Mouse (Mus musculus): Measurements from ENCODE around the gene Fahd2a. TPM values are rescaled to one million over a fixed set of nuclear protein-coding genes. Genes with fewer than 3 reads are reported as not detected.

Fahd2a gene
- polyA plus RNA-seq, 1 experiment from 2014 or later = 39.0 TPM

- Histone ChIP-seq H3K27ac (ENCODE audit: low read length) (no peak overlapping the region), H3K27me3 (ENCODE audit: insufficient read depth, low read length) (no peaks in the 10 kb centered on the region), H3K4me2 (replicated peaks; ENCODE audit: low read depth, low read length) (no peak overlapping the region), H3K9me3 (ENCODE audit: low read length) (no peaks in the 10 kb centered on the region), H3K36me3 (ENCODE audit: insufficient read depth, low read length) (no peaks in the 10 kb centered on the region), H3K9ac (replicated peaks; ENCODE audit: low read length) (no peak overlapping the region), H3K4me1 (ENCODE audit: insufficient read depth, low read length) (peaks cover 5% of the 10 kb centered on the region; the same call in 1 of the 2 replicates), H3K4me3 (ENCODE audit: low read length) (no peak overlapping the region)
- peak; percentile 70; the same call in 1 of the 2 replicates for ATAC-seq (ENCODE audit: low FRiP score, low TSS enrichment)
- 78% methylated on average over 7 of the region's 7 CpGs for WGBS
Measured at GRCm38 (mm10) chr2:127398738-127399137, 45.6 kb downstream of the Fahd2a start.

- H3K27ac ChIP-seq (ENCODE audit: low read length) = no peak overlapping the region
- H3K27me3 ChIP-seq (ENCODE audit: insufficient read depth, low read length) = no peaks in the 10 kb centered on the region
- no peak overlapping the region for H3K9ac ChIP-seq (replicated peaks; ENCODE audit: low read length)
- H3K4me3 ChIP-seq (ENCODE audit: low read length) = no peak overlapping the region
- H3K9me3 ChIP-seq (ENCODE audit: low read length) = no peaks in the 10 kb centered on the region
- H3K4me1 ChIP-seq (ENCODE audit: insufficient read depth, low read length) = peaks cover 5% of the 10 kb centered on the region; the same call in 1 of the 2 replicates
- 71% methylated on average over 5 of the region's 5 CpGs for WGBS
- no peak for ATAC-seq (ENCODE audit: low FRiP score, low TSS enrichment)
- H3K4me2 ChIP-seq (replicated peaks; ENCODE audit: low read depth, low read length) = no peak overlapping the region
- no peaks in the 10 kb centered on the region for H3K36me3 ChIP-seq (ENCODE audit: insufficient read depth, low read length)
Measured at GRCm38 (mm10) chr2:127394606-127395161, 49.7 kb downstream of the Fahd2a start.

GRCm38 (mm10) chr2:127391323-127391722 is 53.0 kb downstream of the Fahd2a start:
- no peaks in the 10 kb centered on the region for H3K36me3 ChIP-seq (ENCODE audit: insufficient read depth, low read length)
- no peak overlapping the region for H3K4me3 ChIP-seq (ENCODE audit: low read length)
- H3K9me3 ChIP-seq (ENCODE audit: low read length) = no peaks in the 10 kb centered on the region
- 68% methylated on average over 3 of the region's 3 CpGs for WGBS
- no peaks in the 10 kb centered on the region for H3K27me3 ChIP-seq (ENCODE audit: insufficient read depth, low read length)
- H3K4me2 ChIP-seq (replicated peaks; ENCODE audit: low read depth, low read length) = no peak overlapping the region
- H3K4me1 ChIP-seq (ENCODE audit: insufficient read depth, low read length) = peaks cover 5% of the 10 kb centered on the region; the same call in 1 of the 2 replicates
- no peak for ATAC-seq (ENCODE audit: low FRiP score, low TSS enrichment)
- no peak overlapping the region for H3K27ac ChIP-seq (ENCODE audit: low read length)
- H3K9ac ChIP-seq (replicated peaks; ENCODE audit: low read length) = no peak overlapping the region

GRCm38 (mm10) chr2:127390846-127391245 is 53.5 kb downstream of the Fahd2a start:
- H3K9ac ChIP-seq (replicated peaks; ENCODE audit: low read length) = no peak overlapping the region
- WGBS = 68% methylated on average over 4 of the region's 4 CpGs
- peaks cover 5% of the 10 kb centered on the region; the same call in 1 of the 2 replicates for H3K4me1 ChIP-seq (ENCODE audit: insufficient read depth, low read length)

GRCm38 (mm10) chr2:127390352-127390751 is 54.0 kb downstream of the Fahd2a start:
- H3K27me3 ChIP-seq (ENCODE audit: insufficient read depth, low read length) = no peaks in the 10 kb centered on the region
- H3K36me3 ChIP-seq (ENCODE audit: insufficient read depth, low read length) = no peaks in the 10 kb centered on the region
- no peak overlapping the region for H3K27ac ChIP-seq (ENCODE audit: low read length)
- WGBS = 74% methylated on average over 3 of the region's 3 CpGs
- no peak for ATAC-seq (ENCODE audit: low FRiP score, low TSS enrichment)
- H3K9ac ChIP-seq (replicated peaks; ENCODE audit: low read length) = no peak overlapping the region
- H3K9me3 ChIP-seq (ENCODE audit: low read length) = no peaks in the 10 kb centered on the region
- H3K4me2 ChIP-seq (replicated peaks; ENCODE audit: low read depth, low read length) = no peak overlapping the region
- H3K4me1 ChIP-seq (ENCODE audit: insufficient read depth, low read length) = peaks cover 5% of the 10 kb centered on the region; the same call in 1 of the 2 replicates
- H3K4me3 ChIP-seq (ENCODE audit: low read length) = no peak overlapping the region

More at GRCm38 (mm10) chr2:127390846-127391245, 53.5 kb downstream of the Fahd2a start:
- Histone ChIP-seq H3K36me3 (ENCODE audit: insufficient read depth, low read length) (no peaks in the 10 kb centered on the region), H3K27me3 (ENCODE audit: insufficient read depth, low read length) (no peaks in the 10 kb centered on the region), H3K4me2 (replicated peaks; ENCODE audit: low read depth, low read length) (no peak overlapping the region), H3K9me3 (ENCODE audit: low read length) (no peaks in the 10 kb centered on the region), H3K27ac (ENCODE audit: low read length) (no peak overlapping the region), H3K4me3 (ENCODE audit: low read length) (no peak overlapping the region)
- no peak for ATAC-seq (ENCODE audit: low FRiP score, low TSS enrichment)

GRCm38 (mm10) chr2:127387521-127387920 is 56.8 kb downstream of the Fahd2a start:
- no peak for ATAC-seq (ENCODE audit: low FRiP score, low TSS enrichment)
- Histone ChIP-seq H3K4me3 (ENCODE audit: low read length) (no peak overlapping the region), H3K27me3 (ENCODE audit: insufficient read depth, low read length) (no peaks in the 10 kb centered on the region), H3K4me1 (ENCODE audit: insufficient read depth, low read length) (no peaks in the 10 kb centered on the region), H3K36me3 (ENCODE audit: insufficient read depth, low read length) (no peaks in the 10 kb centered on the region), H3K9me3 (ENCODE audit: low read length) (no peaks in the 10 kb centered on the region), H3K9ac (replicated peaks; ENCODE audit: low read length) (no peak overlapping the region), H3K4me2 (replicated peaks; ENCODE audit: low read depth, low read length) (no peak overlapping the region), H3K27ac (ENCODE audit: low read length) (no peak overlapping the region)
- WGBS = 76% methylated on average over 2 of the region's 2 CpGs

Other genes with a start within 250 kb of the Fahd2a start
- 1.6 and 2.1 TPM in 2 replicates for gene 1810024B03Rik, start 236.3 kb downstream of the Fahd2a start, polyA plus RNA-seq (2015; fragmentation: Nextera tagmentation; extraction: Ambion mirVana)
- 67.2 and 70.5 TPM in 2 replicates for gene Snrnp200, start 236.2 kb downstream of the Fahd2a start, polyA plus RNA-seq (2015; fragmentation: Nextera tagmentation; extraction: Ambion mirVana)
- gene Ciao1, start 196.7 kb downstream of the Fahd2a start, polyA plus RNA-seq (2015; fragmentation: Nextera tagmentation; extraction: Ambion mirVana) = 74.2 and 81.7 TPM in 2 replicates
- 29.0 and 29.5 TPM in 2 replicates for gene Tmem127, start 196.7 kb downstream of the Fahd2a start, polyA plus RNA-seq (2015; fragmentation: Nextera tagmentation; extraction: Ambion mirVana)
- 76.1 and 84.9 TPM in 2 replicates for gene Stard7, start 174.3 kb downstream of the Fahd2a start, polyA plus RNA-seq (2015; fragmentation: Nextera tagmentation; extraction: Ambion mirVana)
- 7.8 and 8.3 TPM in 2 replicates for gene Dusp2, start 108.4 kb downstream of the Fahd2a start, polyA plus RNA-seq (2015; fragmentation: Nextera tagmentation; extraction: Ambion mirVana)
- not detected in 2 replicates for gene Astl, start 105.9 kb downstream of the Fahd2a start, polyA plus RNA-seq (2015; fragmentation: Nextera tagmentation; extraction: Ambion mirVana)
- 7.2 and 7.8 TPM in 2 replicates for gene Adra2b, start 81.4 kb downstream of the Fahd2a start, polyA plus RNA-seq (2015; fragmentation: Nextera tagmentation; extraction: Ambion mirVana)
- 0.22 and 0.40 TPM in 2 replicates for gene Gpat2, start 19.4 kb downstream of the Fahd2a start, polyA plus RNA-seq (2015; fragmentation: Nextera tagmentation; extraction: Ambion mirVana)
- gene Kcnip3, start 77.5 kb upstream of the Fahd2a start, polyA plus RNA-seq (2015; fragmentation: Nextera tagmentation; extraction: Ambion mirVana) = 3.4 and 4.7 TPM in 2 replicates
- 2.7 and 3.0 TPM in 2 replicates for gene Prom2, start 96.9 kb upstream of the Fahd2a start, polyA plus RNA-seq (2015; fragmentation: Nextera tagmentation; extraction: Ambion mirVana)
- 5.1 and 5.6 TPM in 2 replicates for gene Zfp661, start 142.5 kb upstream of the Fahd2a start, polyA plus RNA-seq (2015; fragmentation: Nextera tagmentation; extraction: Ambion mirVana)
- 147 and 148 TPM in 2 replicates for gene Mrps5, start 142.7 kb upstream of the Fahd2a start, polyA plus RNA-seq (2015; fragmentation: Nextera tagmentation; extraction: Ambion mirVana)
- 59.5 and 59.7 TPM in 2 replicates for gene Mal, start 212.1 kb upstream of the Fahd2a start, polyA plus RNA-seq (2015; fragmentation: Nextera tagmentation; extraction: Ambion mirVana)

Measured in kidney, embryonic 16.5 days (tissue).